Mouse (Mus musculus) urinary bladder, adult 2 months (tissue): ENCODE data around the gene Pop7. TPM values are rescaled to one million over a fixed set of nuclear protein-coding genes. Genes with fewer than 3 reads are reported as not detected.
A peak's percentile ranks its signal among the peaks of the same experiment; 100 is the strongest.

Experiments used
- DNase-seq: peaks from one replicate; pipeline ENCODE4 v3.0.0; 2022; ENCODE audit warnings: low spot score
- polyA plus RNA-seq: library from polyadenylated mRNA; depleted of rRNA; stranded (reverse); fragments of >200 nt; gene quantifications from 2 replicates; pipeline ENCODE4 v1.2.3, GENCODE M21; 2012

Pop7 gene
- polyA plus RNA-seq, 1 experiment: 29.6 TPM

DNA sequence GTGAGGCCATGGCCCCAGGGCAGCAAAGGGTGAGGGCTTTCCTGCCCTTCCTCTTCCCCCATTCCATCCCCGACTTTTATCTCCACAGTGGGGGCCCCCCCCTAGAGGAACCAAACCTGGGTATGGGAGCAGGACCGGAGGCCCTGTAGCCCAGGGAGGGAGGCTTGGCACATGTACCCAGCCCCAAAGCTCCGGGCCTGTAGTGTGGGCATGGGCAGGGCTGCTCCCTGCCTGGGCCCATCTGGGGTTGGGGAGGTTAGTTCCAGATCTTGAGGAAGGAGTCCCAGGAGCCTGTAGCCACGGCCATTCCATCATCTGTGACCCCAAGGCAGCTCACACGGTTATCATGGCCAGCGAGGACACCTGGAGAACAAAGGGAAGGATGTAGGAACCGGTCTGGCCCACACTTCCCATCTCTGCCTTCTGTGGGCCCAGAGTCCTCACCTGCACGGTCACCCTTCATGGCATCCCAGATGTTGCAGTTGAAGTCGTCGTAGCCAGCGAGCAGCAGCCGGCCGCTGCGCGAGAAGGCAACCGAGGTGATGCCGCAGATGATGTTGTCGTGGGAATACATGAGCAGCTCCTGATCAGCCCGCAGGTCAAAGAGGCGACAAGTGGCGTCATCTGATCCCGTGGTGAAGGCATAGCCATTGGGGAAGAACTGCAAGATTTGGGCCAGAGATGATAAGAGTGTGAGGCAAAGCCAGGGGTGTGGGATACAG lies 26.1 kb upstream of the Pop7 start:
- DNase-seq: no peak

DNA sequence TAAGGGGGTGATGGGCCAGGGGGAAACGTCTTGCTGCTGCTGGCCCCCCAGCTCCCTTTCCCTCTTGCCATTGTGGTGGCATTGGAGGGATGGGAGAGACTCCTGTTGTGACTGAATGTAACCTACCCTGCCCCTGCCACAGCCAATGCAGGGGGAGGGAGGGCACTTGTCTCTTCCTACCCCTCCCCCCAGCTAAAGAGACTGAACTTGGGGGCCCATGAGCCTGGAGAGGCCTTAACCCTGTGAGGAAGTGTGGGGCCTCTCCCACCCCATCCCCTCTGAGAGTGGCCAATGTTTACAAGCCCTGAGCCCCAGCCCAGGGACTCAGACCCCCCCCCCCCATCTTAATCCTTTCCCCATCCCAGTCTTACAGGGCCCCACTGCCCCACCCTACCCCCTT lies 25.1 kb upstream of the Pop7 start:
- no peak for DNase-seq

GRCm38 (mm10) chr5:137526192-137526936 lies 24.0 kb upstream of the Pop7 start:
- no peak for DNase-seq

DNA sequence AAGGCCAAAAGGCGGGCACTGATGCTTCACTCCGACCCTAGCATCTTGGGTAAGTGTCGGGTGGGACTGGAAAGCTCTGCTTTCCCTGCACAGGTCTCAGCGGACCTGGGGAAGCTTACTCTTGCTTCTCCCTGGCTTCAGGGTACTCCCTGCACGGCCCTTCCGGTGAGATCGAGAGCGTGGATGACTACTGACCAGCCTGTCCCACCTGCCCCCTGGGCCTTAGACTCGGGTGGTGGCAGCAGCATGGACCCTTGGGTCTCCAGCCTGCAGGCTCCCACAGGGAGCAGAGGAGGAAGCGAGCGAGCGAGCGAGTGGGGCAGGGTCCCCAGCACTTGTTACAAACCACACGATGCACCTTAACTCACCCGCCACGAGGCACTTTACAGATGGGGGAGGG lies 23.2 kb upstream of the Pop7 start:
- no peak for DNase-seq

- DNase-seq: no peak
Measured at GRCm38 (mm10) chr5:137524671-137525070, 22.4 kb upstream of the Pop7 start.

DNA sequence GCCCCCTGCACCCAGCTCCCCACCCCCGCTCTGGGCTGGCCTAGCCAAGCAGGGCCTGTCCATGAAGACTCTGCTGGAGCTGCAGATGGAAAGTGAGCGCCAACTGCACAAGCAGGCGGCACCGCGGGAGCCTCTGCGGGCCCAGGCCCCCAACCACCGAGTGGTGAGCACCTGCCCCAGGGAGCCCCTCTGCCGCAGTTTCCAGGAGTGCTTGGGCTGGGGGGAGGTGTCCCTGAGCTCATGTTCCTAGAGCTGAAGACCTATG lies 21.9 kb upstream of the Pop7 start:
- no peak for DNase-seq

- no peak for DNase-seq
Measured at GRCm38 (mm10) chr5:137523396-137524250, 21.3 kb upstream of the Pop7 start.

GRCm38 (mm10) chr5:137522711-137523110 lies 20.4 kb upstream of the Pop7 start:
- no peak for DNase-seq

- no peak for DNase-seq
Measured at GRCm38 (mm10) chr5:137521861-137522260, 19.5 kb upstream of the Pop7 start.

- DNase-seq: no peak
Measured at GRCm38 (mm10) chr5:137519691-137520550, 17.6 kb upstream of the Pop7 start.

GRCm38 (mm10) chr5:137518436-137518835 lies 16.1 kb upstream of the Pop7 start, which contains the start of gene Gigyf1:
TSS of gene Gigyf1 (plus strand) at chr5:137518548.
- DNase-seq: peak; percentile 22

GRCm38 (mm10) chr5:137514811-137515210 lies 12.5 kb upstream of the Pop7 start:
- no peak for DNase-seq

DNA sequence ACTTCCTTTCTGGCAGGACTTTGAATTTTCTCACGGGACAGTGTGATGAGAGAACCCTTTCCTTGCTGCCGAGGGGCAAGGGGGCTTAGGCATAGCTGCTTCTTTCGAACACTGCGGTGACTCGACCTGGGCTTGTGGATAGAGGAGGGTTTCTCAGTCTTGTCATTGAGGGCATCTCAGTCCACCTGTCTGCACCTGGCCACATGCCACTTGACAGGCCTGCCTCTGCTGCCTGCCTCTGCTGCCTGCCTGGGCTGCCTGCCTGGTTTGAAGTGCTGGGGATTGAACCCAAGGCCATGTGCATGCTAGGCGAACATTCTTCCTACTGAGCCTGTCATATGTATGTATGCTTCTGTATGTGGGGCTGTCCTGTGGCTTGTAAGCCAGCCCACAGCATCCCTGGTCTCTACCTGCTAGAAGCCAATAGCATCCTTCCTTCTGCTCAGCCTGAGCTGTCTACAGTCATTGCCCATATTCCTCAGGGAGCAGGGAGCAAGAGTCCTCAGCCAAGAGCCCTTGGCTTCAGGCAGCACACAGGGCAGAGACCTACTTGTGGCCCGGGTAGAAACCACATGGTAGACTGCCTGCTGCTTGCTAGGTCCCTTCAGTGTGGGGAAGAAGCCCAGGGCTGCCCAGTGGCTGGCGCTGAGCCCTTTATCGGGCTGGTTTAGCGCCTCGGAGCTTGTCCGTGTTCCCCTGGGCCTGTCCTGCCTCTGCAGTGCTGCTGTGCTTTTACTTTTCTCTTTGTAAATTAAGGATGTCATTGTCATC lies 11.8 kb upstream of the Pop7 start:
- no peak for DNase-seq

- no peak for DNase-seq
Measured at GRCm38 (mm10) chr5:137512847-137513794, 10.8 kb upstream of the Pop7 start.

GRCm38 (mm10) chr5:137511706-137512105 lies 9.4 kb upstream of the Pop7 start:
- DNase-seq: no peak

- no peak for DNase-seq
Measured at GRCm38 (mm10) chr5:137510573-137511390, 8.5 kb upstream of the Pop7 start.

GRCm38 (mm10) chr5:137510014-137510501 lies 7.7 kb upstream of the Pop7 start:
- peak; percentile 85 for DNase-seq

- no peak for DNase-seq
Measured at GRCm38 (mm10) chr5:137504041-137504440, 1.7 kb upstream of the Pop7 start.

- DNase-seq: no peak
Measured at GRCm38 (mm10) chr5:137502667-137503110, 371 bp upstream of the Pop7 start.
